Mouse (Mus musculus) liver, embryonic 15.5 days (tissue): ENCODE results near the gene Mad2l2. TPM values are rescaled to one million over a fixed set of nuclear protein-coding genes. Genes with fewer than 3 reads are reported as not detected.
A peak's percentile ranks its signal among the peaks of the same experiment; 100 is the strongest.

Experiments
- ATAC-seq: fragments of 200-750 bp; cut with Nextera tagmentation; 2 replicates; pipeline ENCODE4 v1.8.0; 2017; ENCODE audit warnings: moderate number of reproducible peaks, mild to moderate bottlenecking, moderate library complexity; ENCODE audit not compliant: insufficient read depth
- H3K27ac ChIP-seq: fragments of 300-500 bp; sonication (generic); replicated peaks from 2 replicates; pipeline ENCODE4 v1.5.1; 2015; ENCODE audit warnings: mild to moderate bottlenecking, inconsistent platforms
- H3K27me3 ChIP-seq: fragments of 300-500 bp; sonication (generic); 2 replicates; pipeline ENCODE4 v1.6.1; 2015; ENCODE audit warnings: mild to moderate bottlenecking, inconsistent platforms
- H3K36me3 ChIP-seq: fragments of 300-500 bp; sonication (generic); replicated peaks from 2 replicates; pipeline ENCODE4 v1.6.1; 2015; ENCODE audit warnings: moderate library complexity, mild to moderate bottlenecking, inconsistent platforms
- H3K4me1 ChIP-seq: fragments of 300-500 bp; sonication (generic); replicated peaks from 2 replicates; pipeline ENCODE4 v1.6.1; 2015; ENCODE audit warnings: inconsistent platforms
- H3K4me2 ChIP-seq: fragments of 300-500 bp; sonication (generic); 2 replicates; pipeline ENCODE4 v1.6.1; 2015; ENCODE audit warnings: moderate library complexity, mild to moderate bottlenecking, inconsistent platforms
- H3K4me3 ChIP-seq: fragments of 300-500 bp; sonication (generic); replicated peaks from 2 replicates; pipeline ENCODE4 v1.5.1; 2015; ENCODE audit warnings: mild to moderate bottlenecking, inconsistent platforms
- H3K9ac ChIP-seq: fragments of 300-500 bp; sonication (generic); 2 replicates; pipeline ENCODE4 v1.6.1; 2015; ENCODE audit warnings: moderate library complexity, mild to moderate bottlenecking, inconsistent platforms
- H3K9me3 ChIP-seq: fragments of 300-500 bp; sonication (generic); replicated peaks from 2 replicates; pipeline ENCODE4 v1.6.1; 2016; ENCODE audit warnings: inconsistent platforms
- WGBS: fragments of 180-500 bp; shearing (Covaris S2); methylation state at CpG from one replicate; pipeline ENCODE4 v1.1.7; 2015; ENCODE audit warnings: mixed read lengths; ENCODE audit not compliant: insufficient replicate concordance; 5-methylcytosine and 5-hydroxymethylcytosine counted together
- polyA plus RNA-seq: library from polyadenylated mRNA; unstranded; fragments of >200 nt; fragmentation: Nextera tagmentation; extraction: Ambion mirVana; gene quantifications from 2 replicates; pipeline ENCODE4 v1.2.1, GENCODE M21; 2015

Gene Mad2l2
- polyA plus RNA-seq, 1 experiment from 2014 or later: 12.9 TPM

- H3K4me2 ChIP-seq: no peak overlapping the region
- no peak for ATAC-seq
- H3K27me3 ChIP-seq: no peaks in the 10 kb centered on the region
- H3K9me3 ChIP-seq: no peaks in the 10 kb centered on the region
- H3K9ac ChIP-seq: no peak overlapping the region
- H3K4me1 ChIP-seq: peaks cover 25% of the 10 kb centered on the region
- no peak overlapping the region for H3K4me3 ChIP-seq
- WGBS: 59% methylated on average over 2 of the region's 2 CpGs
- H3K27ac ChIP-seq: no peak overlapping the region
- H3K36me3 ChIP-seq: 0 out of 2 replicates have a peak, but pooled peaks cover 5% of the 10 kb centered on the region
Measured at GRCm38 (mm10) chr4:148147714-148148113, 17.5 kb downstream of the Mad2l2 start.

GRCm38 (mm10) chr4:148149540-148149939, 19.4 kb downstream of the Mad2l2 start:
- 53% methylated on average over 12 of the region's 12 CpGs for WGBS

GRCm38 (mm10) chr4:148150242-148150641, 20.1 kb downstream of the Mad2l2 start:
- Histone ChIP-seq H3K4me1 (peaks cover 25% of the 10 kb centered on the region), H3K4me2 (peak overlapping the region; percentile 98), H3K4me3 (no peak overlapping the region), H3K27ac (no peak overlapping the region), H3K36me3 (0 out of 2 replicates have a peak, but pooled peaks cover 5% of the 10 kb centered on the region), H3K27me3 (no peaks in the 10 kb centered on the region), H3K9me3 (no peaks in the 10 kb centered on the region), H3K9ac (no peak overlapping the region)
- no peak for ATAC-seq
- 54% methylated on average over 7 of the region's 7 CpGs for WGBS

More at GRCm38 (mm10) chr4:148149540-148149939, 19.4 kb downstream of the Mad2l2 start:
- H3K4me3 ChIP-seq: no peak overlapping the region
- 0 out of 2 replicates have a peak, but pooled peaks cover 5% of the 10 kb centered on the region for H3K36me3 ChIP-seq
- ATAC-seq: no peak
- H3K9ac ChIP-seq: no peak overlapping the region
- H3K4me1 ChIP-seq: peaks cover 25% of the 10 kb centered on the region
- H3K27ac ChIP-seq: no peak overlapping the region
- no peaks in the 10 kb centered on the region for H3K9me3 ChIP-seq
- no peak overlapping the region for H3K4me2 ChIP-seq
- no peaks in the 10 kb centered on the region for H3K27me3 ChIP-seq

GRCm38 (mm10) chr4:148150953-148151266, 20.7 kb downstream of the Mad2l2 start:
- Histone ChIP-seq H3K9me3 (no peaks in the 10 kb centered on the region), H3K27me3 (no peaks in the 10 kb centered on the region), H3K36me3 (no peaks in the 10 kb centered on the region), H3K4me1 (peaks cover 25% of the 10 kb centered on the region), H3K27ac (peak overlapping the region; percentile 72; the same call in 1 of the 2 replicates), H3K9ac (peak overlapping the region; percentile 71; the same call in 1 of the 2 replicates), H3K4me3 (peak overlapping the region; percentile 72), H3K4me2 (peak overlapping the region; percentile 98)
- no peak for ATAC-seq
- 19% methylated on average over 3 of the region's 3 CpGs for WGBS

- H3K36me3 ChIP-seq: no peaks in the 10 kb centered on the region
- H3K4me2 ChIP-seq: peak within 1 kb of the TSS; percentile 98
- WGBS: under 1% methylated on average over 66 of the region's 67 CpGs
- H3K4me3 ChIP-seq: peak within 1 kb of the TSS; percentile 72
- no peaks in the 10 kb centered on the region for H3K27me3 ChIP-seq
- peak within 1 kb of the TSS; percentile 72 for H3K27ac ChIP-seq
- peak; percentile 81 for ATAC-seq
- peaks cover 25% of the 10 kb centered on the region for H3K4me1 ChIP-seq
- H3K9me3 ChIP-seq: no peaks in the 10 kb centered on the region
- H3K9ac ChIP-seq: peak within 1 kb of the TSS; percentile 71
Measured at GRCm38 (mm10) chr4:148151267-148152168, 21.3 kb downstream of the Mad2l2 start, which contains the start of gene Fbxo6. Gene Fbxo6 (minus strand): TSS chr4:148152140.

- H3K4me1 ChIP-seq: peaks cover 25% of the 10 kb centered on the region
- no peaks in the 10 kb centered on the region for H3K9me3 ChIP-seq
- 79% methylated on average over 5 of the region's 5 CpGs for WGBS
- no peak overlapping the region for H3K9ac ChIP-seq
- H3K4me2 ChIP-seq: peak overlapping the region; percentile 98; the same call in 1 of the 2 replicates
- ATAC-seq: no peak
- no peak overlapping the region for H3K27ac ChIP-seq
- H3K27me3 ChIP-seq: no peaks in the 10 kb centered on the region
- no peak overlapping the region for H3K4me3 ChIP-seq
- no peaks in the 10 kb centered on the region for H3K36me3 ChIP-seq
Measured at GRCm38 (mm10) chr4:148152547-148152946, 22.4 kb downstream of the Mad2l2 start.

GRCm38 (mm10) chr4:148154006-148154405, 23.8 kb downstream of the Mad2l2 start:
- 70% methylated on average over 4 of the region's 4 CpGs for WGBS
- no peaks in the 10 kb centered on the region for H3K36me3 ChIP-seq

GRCm38 (mm10) chr4:148154982-148155381, 24.8 kb downstream of the Mad2l2 start:
- WGBS: 49% methylated on average over 3 of the region's 3 CpGs
- H3K27ac ChIP-seq: no peak overlapping the region
- no peak overlapping the region for H3K4me3 ChIP-seq
- peaks cover 22% of the 10 kb centered on the region for H3K27me3 ChIP-seq
- no peaks in the 10 kb centered on the region for H3K9me3 ChIP-seq
- no peak overlapping the region for H3K9ac ChIP-seq
- H3K4me2 ChIP-seq: no peak overlapping the region
- no peaks in the 10 kb centered on the region for H3K36me3 ChIP-seq
- H3K4me1 ChIP-seq: peaks cover 43% of the 10 kb centered on the region
- ATAC-seq: no peak

More at GRCm38 (mm10) chr4:148154006-148154405, 23.8 kb downstream of the Mad2l2 start:
- Histone ChIP-seq H3K4me1 (peaks cover 34% of the 10 kb centered on the region), H3K4me3 (no peak overlapping the region), H3K9me3 (no peaks in the 10 kb centered on the region), H3K4me2 (no peak overlapping the region), H3K27me3 (peaks cover 12% of the 10 kb centered on the region), H3K27ac (no peak overlapping the region), H3K9ac (no peak overlapping the region)
- ATAC-seq: no peak

- 45% methylated on average over 27 of the region's 27 CpGs for WGBS
- peak overlapping the region; percentile 62 for H3K4me3 ChIP-seq
- no peaks in the 10 kb centered on the region for H3K36me3 ChIP-seq
- no peak overlapping the region for H3K27ac ChIP-seq
- no peak for ATAC-seq
- H3K9ac ChIP-seq: no peak overlapping the region
- peaks cover 25% of the 10 kb centered on the region for H3K4me1 ChIP-seq
- H3K9me3 ChIP-seq: no peaks in the 10 kb centered on the region
- H3K4me2 ChIP-seq: peak overlapping the region; percentile 95
- H3K27me3 ChIP-seq: peaks cover 59% of the 10 kb centered on the region
Measured at GRCm38 (mm10) chr4:148158436-148159348, 28.5 kb downstream of the Mad2l2 start.

- H3K27me3 ChIP-seq: peaks cover 70% of the 10 kb centered on the region
Measured at GRCm38 (mm10) chr4:148159544-148160435, 29.6 kb downstream of the Mad2l2 start.

More at GRCm38 (mm10) chr4:148159544-148160435, 29.6 kb downstream of the Mad2l2 start:
- Histone ChIP-seq H3K4me3 (peak overlapping the region; percentile 62), H3K36me3 (no peaks in the 10 kb centered on the region), H3K9me3 (no peaks in the 10 kb centered on the region), H3K27ac (no peak overlapping the region), H3K4me1 (peaks cover 31% of the 10 kb centered on the region), H3K9ac (peak overlapping the region; percentile 54; the same call in 1 of the 2 replicates), H3K4me2 (peak overlapping the region; percentile 95)
- ATAC-seq: peak; percentile 83
- WGBS: under 1% methylated on average over 50 of the region's 55 CpGs
